Mouse (Mus musculus): ENCODE data around the gene Bola1. TPM values are rescaled to one million over a fixed set of nuclear protein-coding genes. Genes with fewer than 3 reads are reported as not detected.
"Not testable (repeated sequence)": the region's sequence is repeated elsewhere in the genome, so short reads cannot be mapped to it uniquely, and the experiment has no call there.

The Bola1 gene
- polyA plus RNA-seq, 1 experiment from 2014 or later, result 92.8 TPM

GRCm38 (mm10) chr3:96178902-96179301 is 40.6 kb downstream of the Bola1 start:
- H3K36me3 ChIP-seq, result peaks cover 52% of the 10 kb centered on the region
- H3K9me3 ChIP-seq (replicated peaks), result no peaks in the 10 kb centered on the region
- H3K27ac ChIP-seq (replicated peaks), result no peak overlapping the region
- no peaks in the 10 kb centered on the region for H3K27me3 ChIP-seq (ENCODE audit: low read depth, poor library complexity, severe bottlenecking)
- H3K4me3 ChIP-seq, result no peak overlapping the region
- DNase-seq (ENCODE audit: low spot score), result no peak
- WGBS, result 76% methylated on average over 2 of the region's 2 CpGs
- H3K4me1 ChIP-seq, result peaks cover 46% of the 10 kb centered on the region

- peaks cover 50% of the 10 kb centered on the region for H3K4me1 ChIP-seq
- no peak overlapping the region for H3K27ac ChIP-seq (replicated peaks)
- peaks cover 56% of the 10 kb centered on the region for H3K36me3 ChIP-seq
- H3K9me3 ChIP-seq (replicated peaks), result no peaks in the 10 kb centered on the region
- no peak overlapping the region for H3K4me3 ChIP-seq
- no peak for DNase-seq (ENCODE audit: low spot score)
- no peaks in the 10 kb centered on the region for H3K27me3 ChIP-seq (ENCODE audit: low read depth, poor library complexity, severe bottlenecking)
- WGBS, result 92% methylated on average over 4 of the region's 4 CpGs
Measured at GRCm38 (mm10) chr3:96178427-96178826, 41.1 kb downstream of the Bola1 start.

GRCm38 (mm10) chr3:96175251-96175650 is 44.3 kb downstream of the Bola1 start:
- no peaks in the 10 kb centered on the region for H3K27me3 ChIP-seq (ENCODE audit: low read depth, poor library complexity, severe bottlenecking)
- no peak overlapping the region for H3K27ac ChIP-seq (replicated peaks)
- H3K4me3 ChIP-seq, result 0 out of 2 replicates have a peak overlapping the region, but pooled peaks have one; percentile 7
- WGBS, result 96% methylated on average over 6 of the region's 6 CpGs
- H3K36me3 ChIP-seq, result peaks cover 59% of the 10 kb centered on the region
- H3K9me3 ChIP-seq (replicated peaks), result no peaks in the 10 kb centered on the region
- H3K4me1 ChIP-seq, result peaks cover 41% of the 10 kb centered on the region
- no peak for DNase-seq (ENCODE audit: low spot score)

GRCm38 (mm10) chr3:96174042-96174441 is 45.5 kb downstream of the Bola1 start:
- H3K4me1 ChIP-seq, result peaks cover 39% of the 10 kb centered on the region
- not testable (repeated sequence) for H3K9me3 ChIP-seq (replicated peaks); H3K27ac ChIP-seq (replicated peaks); DNase-seq (ENCODE audit: low spot score); H3K27me3 ChIP-seq (ENCODE audit: low read depth, poor library complexity, severe bottlenecking)
- H3K36me3 ChIP-seq, result peaks cover 58% of the 10 kb centered on the region
- peak overlapping the region; percentile 92 for H3K4me3 ChIP-seq
- 90% methylated on average over 4 of the region's 4 CpGs for WGBS

- H3K27ac ChIP-seq (replicated peaks), result peak overlapping the region; percentile 95
- no peak for DNase-seq (ENCODE audit: low spot score)
- no peaks in the 10 kb centered on the region for H3K27me3 ChIP-seq (ENCODE audit: low read depth, poor library complexity, severe bottlenecking)
- no peaks in the 10 kb centered on the region for H3K9me3 ChIP-seq (replicated peaks)
- H3K4me3 ChIP-seq, result peak overlapping the region; percentile 92
- 40% methylated on average over 7 of the region's 7 CpGs for WGBS
- H3K36me3 ChIP-seq, result peaks cover 49% of the 10 kb centered on the region
- peaks cover 42% of the 10 kb centered on the region for H3K4me1 ChIP-seq
Measured at GRCm38 (mm10) chr3:96173185-96173584, 46.3 kb downstream of the Bola1 start.

GRCm38 (mm10) chr3:96172197-96173178 is 47.0 kb downstream of the Bola1 start, which contains the start of gene Sf3b4:
Gene Sf3b4 (plus strand): TSS chr3:96172332.
- WGBS, result under 1% methylated on average over 58 of the region's 58 CpGs
- Histone ChIP-seq H3K4me1 (peaks cover 42% of the 10 kb centered on the region), H3K36me3 (peaks cover 42% of the 10 kb centered on the region), H3K27me3 (ENCODE audit: low read depth, poor library complexity, severe bottlenecking) (no peaks in the 10 kb centered on the region), H3K4me3 (peak within 1 kb of the TSS; percentile 92), H3K9me3 (replicated peaks) (no peaks in the 10 kb centered on the region), H3K27ac (replicated peaks) (peak within 1 kb of the TSS; percentile 95)
- peak; percentile 96 for DNase-seq (ENCODE audit: low spot score)

GRCm38 (mm10) chr3:96171583-96172196 is 47.8 kb downstream of the Bola1 start:
- H3K27me3 ChIP-seq (ENCODE audit: low read depth, poor library complexity, severe bottlenecking), result no peaks in the 10 kb centered on the region
- WGBS, result 27% methylated on average over 18 of the region's 18 CpGs
- H3K9me3 ChIP-seq (replicated peaks), result no peaks in the 10 kb centered on the region
- H3K27ac ChIP-seq (replicated peaks), result peak overlapping the region; percentile 95
- H3K4me3 ChIP-seq, result peak overlapping the region; percentile 92
- H3K36me3 ChIP-seq, result peaks cover 36% of the 10 kb centered on the region
- peaks cover 42% of the 10 kb centered on the region for H3K4me1 ChIP-seq
- no peak for DNase-seq (ENCODE audit: low spot score)

- H3K9me3 ChIP-seq (replicated peaks), result no peaks in the 10 kb centered on the region
- peak overlapping the region; percentile 92 for H3K4me3 ChIP-seq
- peaks cover 30% of the 10 kb centered on the region for H3K36me3 ChIP-seq
- peak overlapping the region; percentile 95 for H3K27ac ChIP-seq (replicated peaks)
- peaks cover 42% of the 10 kb centered on the region for H3K4me1 ChIP-seq
- 84% methylated on average over 10 of the region's 10 CpGs for WGBS
- no peaks in the 10 kb centered on the region for H3K27me3 ChIP-seq (ENCODE audit: low read depth, poor library complexity, severe bottlenecking)
- no peak for DNase-seq (ENCODE audit: low spot score)
Measured at GRCm38 (mm10) chr3:96170976-96171545, 48.4 kb downstream of the Bola1 start.

GRCm38 (mm10) chr3:96170276-96170675 is 49.2 kb downstream of the Bola1 start:
- Histone ChIP-seq H3K36me3 (peaks cover 22% of the 10 kb centered on the region), H3K4me3 (peak overlapping the region; percentile 23; the same call in 1 of the 2 replicates), H3K4me1 (peaks cover 42% of the 10 kb centered on the region), H3K27me3 (ENCODE audit: low read depth, poor library complexity, severe bottlenecking) (no peaks in the 10 kb centered on the region), H3K9me3 (replicated peaks) (no peaks in the 10 kb centered on the region), H3K27ac (replicated peaks) (peak overlapping the region; percentile 95; the same call in 1 of the 2 replicates)
- DNase-seq (ENCODE audit: low spot score), result no peak
- WGBS, result 92% methylated on average over 4 of the region's 4 CpGs

- DNase-seq (ENCODE audit: low spot score), result no peak
- WGBS, result 79% methylated on average over 12 of the region's 12 CpGs
- 0 out of 2 replicates have a peak overlapping the region, but pooled peaks have one; percentile 33 for H3K27ac ChIP-seq (replicated peaks)
Measured at GRCm38 (mm10) chr3:96168466-96169158, 50.9 kb downstream of the Bola1 start.

GRCm38 (mm10) chr3:96163040-96163439 is 56.5 kb downstream of the Bola1 start:
- H3K9me3 ChIP-seq (replicated peaks), result no peaks in the 10 kb centered on the region
- no peak for DNase-seq (ENCODE audit: low spot score)
- no peak overlapping the region for H3K4me3 ChIP-seq
- H3K27ac ChIP-seq (replicated peaks), result no peak overlapping the region
- H3K4me1 ChIP-seq, result peaks cover 27% of the 10 kb centered on the region
- H3K36me3 ChIP-seq, result no peaks in the 10 kb centered on the region
- 0 out of 2 replicates have a peak, but pooled peaks cover 4% of the 10 kb centered on the region for H3K27me3 ChIP-seq (ENCODE audit: low read depth, poor library complexity, severe bottlenecking)
- 90% methylated on average over 6 of the region's 6 CpGs for WGBS

More at GRCm38 (mm10) chr3:96168466-96169158, 50.9 kb downstream of the Bola1 start:
- Histone ChIP-seq H3K4me1 (peaks cover 30% of the 10 kb centered on the region), H3K36me3 (peaks cover 5% of the 10 kb centered on the region), H3K4me3 (0 out of 2 replicates have a peak overlapping the region, but pooled peaks have one; percentile 2), H3K27me3 (ENCODE audit: low read depth, poor library complexity, severe bottlenecking) (no peaks in the 10 kb centered on the region), H3K9me3 (replicated peaks) (no peaks in the 10 kb centered on the region)

Data from midbrain, embryonic 10.5 days (tissue).